Mouse (Mus musculus): ENCODE data around the gene Styx.

DNA sequence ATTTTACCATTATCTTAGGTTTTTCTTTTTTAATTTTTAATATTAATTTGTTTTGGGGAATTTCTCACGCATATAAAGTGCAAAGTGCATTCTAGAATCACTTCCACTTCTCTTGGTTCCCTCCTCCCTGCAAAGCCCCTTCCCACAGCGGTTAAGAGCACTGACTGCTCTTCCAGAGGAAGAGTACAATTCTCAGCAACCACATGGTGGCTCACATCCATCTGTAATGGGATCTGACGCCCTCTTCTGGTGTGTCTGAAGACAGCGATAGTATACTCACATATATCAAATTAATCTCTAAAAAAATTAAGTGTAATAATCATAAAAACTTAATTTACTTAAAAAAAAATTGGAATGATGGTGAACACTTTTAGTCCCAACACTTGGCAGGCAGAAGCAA, 46.5 kb upstream of the Styx start:
- TF ChIP-seq CTCF (IDR thresholded peaks at IDR 0.05; ENCODE audit: borderline replicate concordance, insufficient read depth, low read depth, low read length) (no peak), POLR2A (IDR thresholded peaks at IDR 0.05; ENCODE audit: borderline replicate concordance, insufficient read depth, low read length) (no peak)

Measured in cerebellum, adult 2 months (tissue).